Mouse (Mus musculus) G1E (cell line): Measurements from ENCODE around the gene Dazl. TPM values are rescaled to one million over a fixed set of nuclear protein-coding genes. Genes with fewer than 3 reads are reported as not detected.

Experiments
- ATAC-seq: 2 replicates; pipeline ENCODE4 v1.8.0; 2016; ENCODE audit warnings: mild to moderate bottlenecking; ENCODE audit not compliant: insufficient number of reproducible peaks, poor library complexity, low FRiP score, severe bottlenecking; ENCODE audit errors: extremely low read depth
- DNase-seq: peaks from one replicate; pipeline ENCODE4 v3.0.0; 2012; ENCODE audit warnings: low spot score
- H3K27me3 ChIP-seq: 2 replicates; pipeline ENCODE4 v1.6.1; 2012; ENCODE audit warnings: mild to moderate bottlenecking, low read length, inconsistent platforms; ENCODE audit not compliant: insufficient read depth
- H3K36me3 ChIP-seq: replicated peaks from 2 replicates; pipeline ENCODE3; 2012; ENCODE audit warnings: mild to moderate bottlenecking, inconsistent platforms
- H3K4me1 ChIP-seq: 2 replicates; pipeline ENCODE4 v1.6.1; 2012; ENCODE audit warnings: low read depth, low read length, inconsistent platforms, mixed read lengths; ENCODE audit not compliant: insufficient read depth
- H3K4me3 ChIP-seq: 2 replicates; pipeline ENCODE4 v1.5.1; 2012; ENCODE audit warnings: low read depth, mild to moderate bottlenecking, inconsistent platforms, low read length, moderate library complexity, mixed read lengths
- H3K9me3 ChIP-seq: replicated peaks from 2 replicates; pipeline ENCODE4 v1.6.1; 2012; ENCODE audit warnings: inconsistent platforms
- CTCF ChIP-seq: IDR thresholded peaks from 2 replicates; pipeline ENCODE4 v1.5.1; 2012; ENCODE audit warnings: low read depth, low read length, inconsistent platforms, mixed read lengths
- GATA1 ChIP-seq: IDR thresholded peaks from 2 replicates; pipeline ENCODE4 v1.6.1; 2012; ENCODE audit warnings: borderline replicate concordance, low read length, inconsistent platforms, mixed read lengths
- GATA2 ChIP-seq: IDR thresholded peaks from 2 replicates; pipeline ENCODE4 v1.6.1; 2012; ENCODE audit warnings: low read depth, low read length, inconsistent platforms, borderline replicate concordance
- POLR2AphosphoS5 ChIP-seq: IDR thresholded peaks from 2 replicates; pipeline ENCODE4 v1.6.1; 2012; ENCODE audit warnings: low read depth, low read length, inconsistent platforms; ENCODE audit not compliant: insufficient replicate concordance
- TAL1 ChIP-seq: conservative IDR thresholded peaks from 2 replicates; pipeline ENCODE4 v1.6.1; 2012; ENCODE audit warnings: low read depth, low read length, inconsistent platforms, mixed read lengths
- polyA plus RNA-seq: library from polyadenylated mRNA; stranded (reverse); fragments of >175 nt; gene quantifications from 2 replicates; pipeline ENCODE4 v1.2.3, GENCODE M21; 2012
- total RNA-seq, 2 experiments: library from RNA; stranded (forward) in 1 of 2; stranded (reverse) in 1 of 2; fragments of 200-1000 nt in 1 of 2; fragments of >200 nt in 1 of 2; fragmentation: Nextera tagmentation in 1 of 2; gene quantifications; 2 replicates each; pipeline ENCODE4 v1.2.3; 2014 to 2017

Dazl gene
- total and polyA plus RNA-seq, 3 experiments: 0.05 TPM; not detected in 2

- H3K27me3 ChIP-seq: no peaks in the 10 kb centered on the region
- ATAC-seq (no peak), DNase-seq (no peak)
- no peak overlapping the region for H3K4me3 ChIP-seq
- H3K4me1 ChIP-seq: no peaks in the 10 kb centered on the region
- no peak for TF ChIP-seq GATA1
- no peak for TF ChIP-seq TAL1
- TF ChIP-seq POLR2AphosphoS5: no peak
- no peak for TF ChIP-seq CTCF
- TF ChIP-seq GATA2: no peak
- no peaks in the 10 kb centered on the region for H3K36me3 ChIP-seq
- peaks cover 64% of the 10 kb centered on the region for H3K9me3 ChIP-seq
These were observed 60.6 kb downstream of the Dazl start for GRCm38 (mm10) chr17:50232821-50233220.

- H3K36me3 ChIP-seq: no peaks in the 10 kb centered on the region
- no peaks in the 10 kb centered on the region for H3K27me3 ChIP-seq
- H3K4me1 ChIP-seq: no peaks in the 10 kb centered on the region
- H3K4me3 ChIP-seq: no peak overlapping the region
- ATAC-seq: no peak
- TF ChIP-seq POLR2AphosphoS5 (no peak), GATA2 (no peak), TAL1 (no peak), GATA1 (no peak), CTCF (no peak)
- no peak for DNase-seq
- H3K9me3 ChIP-seq: peaks cover 55% of the 10 kb centered on the region
These were observed 62.2 kb downstream of the Dazl start for GRCm38 (mm10) chr17:50231206-50231605.

- H3K27me3 ChIP-seq: no peaks in the 10 kb centered on the region
- H3K4me3 ChIP-seq: no peak overlapping the region
- ATAC-seq: no peak
- no peaks in the 10 kb centered on the region for H3K4me1 ChIP-seq
- H3K36me3 ChIP-seq: no peaks in the 10 kb centered on the region
- peaks cover 62% of the 10 kb centered on the region for H3K9me3 ChIP-seq
- DNase-seq: no peak
- TF ChIP-seq TAL1 (no peak), GATA1 (no peak), POLR2AphosphoS5 (no peak), CTCF (no peak), GATA2 (no peak)
These were observed 63.9 kb downstream of the Dazl start for GRCm38 (mm10) chr17:50229534-50229933.

Other genes starting within 250 kb of the Dazl start
- gene Rftn1, start 103.0 kb downstream of the Dazl start, total RNA-seq (2014; fragmentation: Nextera tagmentation): not detected in 2 replicates
- gene Rftn1, start 103.0 kb downstream of the Dazl start, total RNA-seq (2017): not detected in 2 replicates
- gene Rftn1, start 103.0 kb downstream of the Dazl start, polyA plus RNA-seq: not detected in 2 replicates
- gene Plcl2, start 215.8 kb upstream of the Dazl start, total RNA-seq (2014; fragmentation: Nextera tagmentation): 13.7 TPM in 1 of 2 replicates, not detected in the other
- gene Plcl2, start 215.8 kb upstream of the Dazl start, total RNA-seq (2017): 0.17 and 0.22 TPM in 2 replicates
- gene Plcl2, start 215.8 kb upstream of the Dazl start, polyA plus RNA-seq: not detected in 2 replicates